Mouse (Mus musculus): ENCODE results near the gene Fads6.

Gene Fads6

GRCm38 (mm10) chr11:115297214-115297826 is at the start of gene Fads6:
Gene Fads6 (minus strand): TSS chr11:115297663.
- DNase-seq, result peak; percentile 88

- no peak for DNase-seq
These were observed 48.1 kb upstream of the Fads6 start for GRCm38 (mm10) chr11:115345515-115345914.

- DNase-seq, result no peak
These were observed 47.5 kb upstream of the Fads6 start for GRCm38 (mm10) chr11:115344967-115345366.

- DNase-seq, result no peak
These were observed 44.4 kb upstream of the Fads6 start for GRCm38 (mm10) chr11:115341866-115342265.

- DNase-seq, result no peak
These were observed 43.8 kb upstream of the Fads6 start for GRCm38 (mm10) chr11:115341246-115341645.

- DNase-seq, result no peak
These were observed 40.4 kb upstream of the Fads6 start for GRCm38 (mm10) chr11:115337826-115338225.

GRCm38 (mm10) chr11:115337350-115337749 is 39.9 kb upstream of the Fads6 start:
- no peak for DNase-seq

GRCm38 (mm10) chr11:115336115-115336514 is 38.7 kb upstream of the Fads6 start:
- DNase-seq, result no peak

GRCm38 (mm10) chr11:115335223-115335622 is 37.8 kb upstream of the Fads6 start:
- no peak for DNase-seq

- no peak for DNase-seq
These were observed 37.1 kb upstream of the Fads6 start, which contains the start of gene Otop3 for GRCm38 (mm10) chr11:115334531-115334930. Gene Otop3 (plus strand): TSS chr11:115334731.

- DNase-seq, result no peak
These were observed 31.9 kb upstream of the Fads6 start for GRCm38 (mm10) chr11:115329339-115329738.

- DNase-seq, result no peak
These were observed 29.3 kb upstream of the Fads6 start for GRCm38 (mm10) chr11:115326730-115327129.

- no peak for DNase-seq
These were observed 25.9 kb upstream of the Fads6 start for GRCm38 (mm10) chr11:115323354-115323753.

GRCm38 (mm10) chr11:115321906-115322693 is 24.6 kb upstream of the Fads6 start, which contains the start of gene Ush1g:
Gene Ush1g (minus strand): TSS chr11:115322041.
- peak; percentile 44 for DNase-seq

- peak; percentile 36 for DNase-seq
These were observed 22.4 kb upstream of the Fads6 start for GRCm38 (mm10) chr11:115319704-115320383.

GRCm38 (mm10) chr11:115318245-115319027 is 21.0 kb upstream of the Fads6 start:
- no peak for DNase-seq

GRCm38 (mm10) chr11:115317204-115317603 is 19.7 kb upstream of the Fads6 start:
- no peak for DNase-seq

GRCm38 (mm10) chr11:115314249-115314648 is 16.8 kb upstream of the Fads6 start:
- DNase-seq, result no peak

- DNase-seq, result no peak
These were observed 11.3 kb upstream of the Fads6 start for GRCm38 (mm10) chr11:115308781-115309180.

- DNase-seq, result no peak
These were observed 9.4 kb upstream of the Fads6 start, which contains the start of gene Otop2 for GRCm38 (mm10) chr11:115306863-115307262. Gene Otop2 (plus strand): TSS chr11:115307163.

GRCm38 (mm10) chr11:115303167-115303566 is 5.7 kb upstream of the Fads6 start:
- DNase-seq, result no peak

- DNase-seq, result no peak
These were observed 3.9 kb upstream of the Fads6 start for GRCm38 (mm10) chr11:115301351-115301750.

- no peak for DNase-seq
These were observed 3.3 kb upstream of the Fads6 start for GRCm38 (mm10) chr11:115300745-115301144.

All from cerebellum, adult 11 months (tissue).